Mouse (Mus musculus) thymus, adult 18-20 months (tissue): ENCODE data around the gene Ncam1.

ENCODE experiments used
- DNase-seq, 2 experiments: peaks; one replicate each; pipeline ENCODE4 v3.0.0; 2022; ENCODE audit warnings: mixed read lengths in 2 of 2

Ncam1 gene

DNA sequence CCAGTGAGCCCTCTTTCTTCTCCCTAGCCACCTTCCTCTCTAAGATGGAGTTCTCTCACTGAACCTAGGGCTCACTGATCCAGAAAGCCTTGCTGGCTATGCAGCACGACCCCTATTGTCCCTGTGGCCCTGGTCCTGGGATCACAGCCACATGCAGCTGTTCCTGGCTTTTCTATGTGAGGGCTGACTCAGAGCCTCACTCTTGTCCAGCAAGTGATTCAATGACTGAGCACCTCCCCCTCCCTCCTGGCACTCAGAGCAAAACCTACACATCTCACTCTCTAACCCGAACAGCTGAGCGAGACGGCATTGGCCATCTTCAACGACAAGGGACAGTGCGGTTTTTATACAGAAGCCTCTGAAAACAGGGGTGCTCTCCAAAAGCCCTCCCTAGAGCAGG lies 260.9 kb downstream of the Ncam1 start:
- DNase-seq: no peak

DNA sequence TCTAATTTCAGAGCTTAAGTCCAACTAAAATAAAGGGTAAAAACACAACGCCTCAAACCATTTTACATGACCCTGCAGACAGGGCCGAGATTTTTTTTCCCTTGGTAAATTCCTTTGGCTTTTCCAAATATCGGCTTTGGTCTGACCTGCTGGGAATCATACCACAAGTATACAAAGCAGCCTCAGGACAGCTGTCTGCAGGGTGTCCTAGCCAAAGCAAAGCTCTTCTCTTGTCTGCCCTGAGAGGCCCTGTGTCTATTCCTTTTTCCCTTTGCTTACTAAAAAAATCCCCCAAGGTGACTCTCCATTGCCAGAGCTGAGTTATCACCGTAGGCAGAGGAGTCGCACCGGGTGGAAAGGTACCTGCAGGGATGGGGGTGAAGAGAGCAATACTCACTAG lies 262.1 kb downstream of the Ncam1 start:
- DNase-seq: no peak

DNA sequence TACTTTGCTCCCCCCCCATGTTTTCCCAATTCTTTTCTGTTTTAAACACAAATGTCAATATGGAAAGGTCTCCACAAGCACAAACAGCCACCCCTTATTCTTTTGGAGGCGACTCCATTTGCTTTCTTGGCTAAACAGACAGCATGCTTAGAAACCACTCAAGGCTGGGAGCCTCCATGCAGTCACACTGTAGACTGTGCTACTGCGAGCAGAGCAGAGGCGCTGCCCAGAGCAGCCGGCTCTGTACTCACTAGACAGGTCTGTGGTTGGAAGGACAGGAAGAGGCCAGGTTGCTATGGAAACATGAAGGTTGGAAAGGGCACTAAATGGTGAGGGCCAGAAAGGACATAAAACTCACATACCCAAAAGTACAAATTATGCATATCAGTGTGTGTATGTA lies 263.8 kb downstream of the Ncam1 start:
- no peak for DNase-seq

- no peak for DNase-seq
Measured at GRCm38 (mm10) chr9:49533912-49534491, 264.7 kb downstream of the Ncam1 start.

DNA sequence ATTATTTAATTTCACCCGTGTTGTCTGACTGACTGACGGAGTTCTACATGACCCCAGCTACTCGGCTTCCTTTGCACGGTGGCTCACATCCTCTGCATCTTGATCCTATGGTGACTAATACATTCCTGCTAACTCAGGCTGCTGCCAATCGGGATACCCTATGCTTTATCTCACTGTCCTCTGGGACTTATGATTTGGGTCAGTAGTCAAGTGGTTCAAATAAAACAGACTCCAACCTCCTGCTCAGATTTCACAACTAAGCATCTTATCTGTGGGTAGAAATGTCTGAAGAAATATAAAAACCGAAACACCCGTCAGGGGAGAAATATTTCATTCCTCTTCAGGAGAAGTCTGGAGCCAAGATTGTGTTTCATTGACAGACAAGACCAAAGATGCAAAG lies 265.3 kb downstream of the Ncam1 start:
- no peak for DNase-seq

GRCm38 (mm10) chr9:49531833-49532232 lies 266.9 kb downstream of the Ncam1 start:
- no peak for DNase-seq

DNA sequence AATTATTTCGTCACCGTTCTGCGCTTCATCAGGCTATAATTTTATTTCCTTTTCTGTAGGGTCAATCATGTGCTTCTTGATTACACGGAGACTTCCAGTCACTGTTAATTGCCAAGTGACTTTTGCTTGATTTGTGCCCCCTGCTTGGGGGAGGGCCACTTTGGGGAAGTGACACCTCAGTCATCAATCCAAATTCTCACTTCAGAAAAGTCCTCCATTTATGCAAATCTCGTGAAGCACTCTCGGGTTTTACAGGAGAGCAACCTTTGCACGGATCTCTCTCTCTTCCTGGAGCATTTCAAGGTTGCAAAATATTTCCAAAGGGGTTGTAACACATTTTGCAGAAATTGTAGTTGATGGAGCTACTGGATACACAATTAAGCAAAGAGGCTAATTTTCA lies 267.5 kb downstream of the Ncam1 start:
- DNase-seq: no peak

DNA sequence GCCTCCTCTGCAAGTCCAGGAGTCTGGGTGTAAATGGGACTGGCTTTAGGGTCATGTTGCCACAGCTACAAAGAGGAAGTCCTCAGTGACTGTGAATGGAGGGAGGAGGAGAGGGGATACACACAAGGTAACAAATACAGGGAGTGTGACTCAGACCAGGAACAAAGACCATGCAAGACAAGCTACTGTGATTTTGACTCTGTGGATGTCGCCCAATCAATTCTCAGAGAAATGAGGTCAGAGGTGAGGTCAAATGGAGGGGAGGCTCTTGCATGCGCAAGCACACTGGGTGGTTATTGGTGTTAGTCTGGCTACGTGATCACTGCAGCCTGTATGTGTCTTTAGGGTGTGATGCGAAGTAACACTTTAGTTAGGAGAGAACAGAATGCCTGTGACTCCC lies 268.0 kb downstream of the Ncam1 start:
- DNase-seq: no peak

- DNase-seq: no peak
Measured at GRCm38 (mm10) chr9:49529366-49529959, 269.3 kb downstream of the Ncam1 start.

- no peak for DNase-seq
Measured at GRCm38 (mm10) chr9:49528943-49529342, 269.8 kb downstream of the Ncam1 start.

- DNase-seq: no peak
Measured at GRCm38 (mm10) chr9:49528026-49528425, 270.7 kb downstream of the Ncam1 start.

DNA sequence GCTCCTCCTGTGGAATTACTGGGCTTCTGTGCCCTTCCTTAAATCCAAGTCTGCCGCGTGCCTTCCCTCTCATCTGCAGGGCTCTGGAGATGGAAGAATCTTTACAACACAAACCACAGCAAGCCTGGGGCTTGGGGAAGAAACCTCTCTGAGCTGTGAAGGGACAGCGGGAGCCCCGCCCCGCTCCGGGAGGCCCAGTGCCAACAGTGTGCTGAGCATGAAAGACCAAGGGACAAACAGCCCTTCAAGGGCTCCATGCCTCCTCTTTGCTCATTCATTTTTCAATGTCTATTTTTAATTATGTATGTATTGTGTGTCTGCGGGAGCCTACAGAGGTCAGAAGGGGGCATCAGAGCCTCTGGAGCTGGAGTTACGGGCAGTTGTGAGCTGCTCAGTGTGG lies 271.4 kb downstream of the Ncam1 start:
- DNase-seq: no peak

- no peak for DNase-seq
Measured at GRCm38 (mm10) chr9:49524721-49525120, 274.0 kb downstream of the Ncam1 start.

- no peak for DNase-seq
Measured at GRCm38 (mm10) chr9:49523881-49524280, 274.8 kb downstream of the Ncam1 start.

GRCm38 (mm10) chr9:49514306-49514705 lies 284.4 kb downstream of the Ncam1 start:
- DNase-seq: no peak

DNA sequence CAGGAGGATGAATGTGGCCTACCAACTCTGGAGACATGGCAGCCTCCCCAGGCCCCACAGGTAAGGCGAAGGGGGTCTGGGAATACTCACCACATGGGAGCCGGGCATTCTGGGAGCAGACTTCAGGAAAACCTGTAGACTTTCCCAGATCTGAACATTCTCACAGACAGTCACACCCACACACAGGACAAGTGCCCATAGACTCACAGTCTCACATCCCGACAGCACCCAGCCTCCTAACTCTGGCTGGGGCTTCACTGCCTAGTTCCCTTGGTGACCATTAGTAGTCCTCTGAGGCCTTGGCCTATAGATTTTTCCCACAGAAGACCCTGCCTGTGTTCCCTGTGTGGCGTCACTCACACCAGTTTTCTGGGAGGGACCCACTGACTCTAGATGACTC lies 288.1 kb downstream of the Ncam1 start:
- DNase-seq: no peak

GRCm38 (mm10) chr9:49509628-49510027 lies 289.1 kb downstream of the Ncam1 start:
- no peak for DNase-seq

- DNase-seq: no peak
Measured at GRCm38 (mm10) chr9:49509094-49509493, 289.6 kb downstream of the Ncam1 start.

DNA sequence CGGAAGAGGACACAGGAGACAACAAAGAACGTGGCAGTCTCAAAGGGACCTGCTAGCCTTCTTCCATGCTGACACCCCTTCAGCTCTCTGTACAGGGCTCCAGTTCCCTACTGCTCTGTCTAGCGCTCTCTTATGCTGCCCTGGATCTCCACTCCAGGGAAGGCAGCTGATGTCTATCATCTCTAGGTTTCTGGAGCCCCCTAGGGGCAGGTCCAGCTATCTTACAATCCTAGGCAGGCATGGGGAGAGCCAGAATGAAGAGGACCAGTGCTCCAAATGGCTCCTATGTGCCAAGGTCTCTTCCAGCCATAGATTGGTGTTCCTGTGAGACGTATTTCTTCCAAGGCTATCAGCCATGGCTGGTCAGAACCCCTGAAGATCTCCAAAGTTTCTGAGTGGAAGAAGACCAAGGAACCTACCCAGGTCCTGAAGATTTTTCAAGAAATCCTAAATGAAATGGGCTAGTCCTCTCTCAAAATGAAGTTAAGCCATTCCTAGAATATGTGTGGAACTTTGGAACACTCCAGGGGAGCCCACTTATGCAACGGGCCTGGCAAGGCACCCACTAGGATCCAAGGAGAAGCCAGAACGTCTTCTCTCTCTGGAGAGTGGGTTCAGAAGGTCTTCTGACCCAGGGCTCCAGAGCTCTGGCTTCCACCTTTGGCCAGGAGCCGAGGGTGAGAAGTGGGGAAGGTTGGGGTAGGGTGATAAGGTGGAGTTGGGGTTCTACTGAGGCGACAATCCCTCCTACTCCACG lies 290.7 kb downstream of the Ncam1 start:
- DNase-seq: no peak

- no peak for DNase-seq
Measured at GRCm38 (mm10) chr9:49504658-49505057, 294.1 kb downstream of the Ncam1 start.

DNA sequence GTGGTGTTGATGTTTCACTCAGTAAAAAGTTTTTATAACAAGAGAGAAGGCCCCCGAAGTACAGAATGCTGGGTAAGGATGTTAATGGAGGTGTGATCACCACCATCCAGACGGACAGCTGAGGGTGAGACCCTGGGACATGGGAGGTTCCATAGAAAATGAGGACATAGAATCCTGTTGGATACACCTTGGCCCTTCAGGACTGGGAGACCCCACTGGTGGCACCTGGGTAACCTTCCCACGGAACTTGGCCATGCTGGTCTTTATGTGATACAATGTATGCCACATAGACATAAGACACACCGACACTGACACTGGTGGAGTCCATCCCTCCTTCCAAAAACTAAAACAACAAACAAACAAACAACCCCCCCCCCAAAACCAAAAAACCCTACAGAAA lies 296.5 kb downstream of the Ncam1 start:
- DNase-seq: no peak

- DNase-seq: no peak
Measured at GRCm38 (mm10) chr9:49499878-49500277, 298.8 kb downstream of the Ncam1 start.

DNA sequence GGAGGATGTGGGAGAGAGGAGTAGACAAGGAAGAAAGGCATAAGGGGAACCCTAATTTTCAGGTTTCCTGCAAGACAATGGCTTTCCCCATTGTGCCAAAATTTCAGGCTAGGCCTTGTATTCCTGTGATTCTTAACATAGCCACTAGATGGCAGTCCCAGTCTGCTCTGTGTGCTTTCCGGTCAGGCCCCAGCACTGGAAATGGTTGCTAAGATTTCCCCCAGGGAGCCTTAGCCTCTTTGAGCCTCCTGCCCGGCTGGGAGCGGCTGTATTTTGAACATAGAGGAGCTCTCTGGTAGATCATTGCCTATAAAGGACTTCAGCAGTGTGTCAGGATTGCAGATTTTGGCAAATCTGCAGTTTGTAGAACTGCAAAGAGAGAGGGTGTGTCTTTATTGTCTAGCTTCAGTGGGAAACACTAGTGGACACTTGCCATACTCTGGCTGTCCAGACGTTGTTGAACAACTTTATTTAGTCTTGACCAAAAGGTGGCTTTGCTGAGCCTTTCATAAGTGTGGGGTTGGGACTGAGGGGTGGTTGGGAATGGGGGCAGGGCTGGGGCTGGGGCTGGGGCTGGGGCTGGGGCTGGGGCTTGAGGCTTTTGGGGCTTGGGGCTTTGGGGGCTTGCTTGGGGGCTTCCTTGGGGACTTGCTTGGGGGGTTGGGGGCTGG lies 304.6 kb downstream of the Ncam1 start:
- DNase-seq: peak in 1 of 2 experiments; percentile 30

DNA sequence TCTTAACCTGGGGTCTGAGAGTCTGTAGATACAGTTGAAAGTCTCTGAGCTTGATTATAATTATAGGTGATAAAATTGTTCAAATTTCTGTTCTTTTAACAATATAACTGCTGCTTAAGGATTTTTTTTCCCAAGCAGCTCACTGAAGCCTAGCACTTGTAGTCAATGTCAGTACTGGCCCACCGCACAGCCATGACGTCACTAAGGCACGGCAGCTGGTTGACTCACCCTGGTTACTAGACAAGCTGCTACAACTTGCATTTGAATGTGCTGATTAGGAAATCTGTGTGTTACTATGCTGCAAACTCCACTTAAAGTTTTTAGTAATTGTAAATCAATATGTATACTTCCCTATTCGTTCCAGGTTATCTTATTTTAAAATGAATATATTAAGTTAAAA lies 308.1 kb downstream of the Ncam1 start:
- no peak for DNase-seq
